Mouse (Mus musculus) right cerebral cortex, postnatal 4 days (tissue): Measurements from ENCODE around the gene Zbtb20.
"Not testable (repeated sequence)": the region's sequence is repeated elsewhere in the genome, so short reads cannot be mapped to it uniquely, and the experiment has no call there.

Source experiments
- DNase-seq: peaks from one replicate; pipeline ENCODE4 v3.0.0-alpha.2; 2022

The Zbtb20 gene

DNA sequence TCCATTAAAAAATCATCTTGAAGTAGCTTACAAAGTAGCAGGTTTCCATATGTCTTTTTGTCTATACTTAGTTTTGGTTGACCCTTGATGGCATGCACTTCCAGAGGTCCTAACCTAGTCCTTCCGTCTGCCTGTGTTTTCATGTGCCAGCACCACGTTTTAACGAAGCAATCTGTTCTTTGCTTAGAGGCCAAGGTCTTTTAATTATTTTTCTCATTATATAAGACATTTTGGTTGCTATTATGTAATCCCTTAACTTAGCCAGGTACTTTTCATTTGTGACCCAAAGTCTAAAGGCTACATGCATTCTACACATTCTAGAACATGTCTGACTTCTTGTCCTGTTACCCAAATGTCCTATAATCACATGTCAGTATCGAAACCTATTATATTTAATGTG, 35.6 kb downstream of the Zbtb20 start:
- DNase-seq, result no peak

DNA sequence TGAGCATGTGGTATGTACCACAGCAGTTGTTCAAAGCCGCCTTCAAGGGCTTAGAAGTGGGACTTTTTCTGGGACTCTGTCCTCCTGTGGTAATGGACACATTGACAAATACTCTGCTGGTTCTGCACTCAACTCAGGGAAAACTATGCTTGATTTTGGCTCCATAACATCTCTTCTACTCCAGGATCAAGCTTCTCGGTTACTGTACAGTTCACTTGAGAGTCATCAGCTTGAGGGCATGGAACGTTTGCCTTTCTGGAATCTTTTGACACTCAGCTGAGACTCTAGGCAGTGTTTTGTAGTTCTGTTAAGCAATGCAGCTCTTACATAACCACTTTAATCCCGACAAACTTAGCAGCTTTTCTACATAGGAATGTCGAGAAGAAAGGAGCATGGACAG, 36.1 kb downstream of the Zbtb20 start:
- no peak for DNase-seq

DNA sequence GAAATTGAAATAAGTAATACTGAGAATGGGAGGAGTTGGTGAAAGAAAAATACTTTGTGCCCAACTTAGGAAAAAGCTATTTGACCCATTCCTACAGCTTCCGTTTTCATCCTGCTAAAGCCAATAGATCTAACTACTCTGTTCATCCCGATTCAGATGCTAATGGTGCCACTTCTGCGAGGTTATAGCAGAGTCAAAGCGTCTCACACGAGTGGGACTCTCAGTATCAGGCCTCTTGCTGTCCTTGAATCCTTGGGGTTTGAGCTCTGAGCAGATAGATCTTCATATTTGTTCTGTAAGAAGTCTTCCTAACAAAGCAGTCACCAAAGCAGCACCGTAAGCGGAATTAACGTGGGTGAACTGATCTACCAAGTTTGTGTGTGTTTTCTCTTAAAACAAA, 37.6 kb downstream of the Zbtb20 start:
- no peak for DNase-seq

DNA sequence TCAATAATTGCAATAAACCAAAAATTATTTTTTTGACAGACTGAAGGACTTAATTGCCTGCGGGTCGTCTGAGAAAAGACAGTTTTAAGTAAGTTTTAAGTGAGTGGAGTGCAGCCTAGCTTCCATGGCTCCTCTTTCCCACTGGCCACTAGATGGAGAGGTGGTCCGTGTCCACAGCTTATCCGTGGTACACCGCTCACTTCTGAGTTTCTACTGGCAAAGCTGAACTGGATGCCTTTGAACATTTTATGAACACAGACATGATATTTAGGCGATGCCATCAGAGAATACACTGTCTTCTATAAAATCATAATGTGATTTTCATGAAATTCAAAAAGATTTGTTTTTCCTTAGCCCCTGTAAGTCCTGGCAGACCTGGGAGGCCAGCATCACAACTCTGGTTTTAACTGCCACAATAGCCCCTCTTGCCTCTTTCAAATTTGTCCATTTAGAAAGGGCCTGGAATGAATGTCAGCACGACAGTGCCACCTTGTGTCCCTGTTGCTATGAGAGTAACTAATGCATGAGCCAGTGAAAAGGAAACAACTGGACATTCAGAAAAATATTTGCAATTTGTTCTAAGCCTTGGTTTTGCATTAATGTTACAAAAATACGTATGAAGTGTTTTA, 38.9 kb downstream of the Zbtb20 start:
- DNase-seq, result peak; percentile 51

DNA sequence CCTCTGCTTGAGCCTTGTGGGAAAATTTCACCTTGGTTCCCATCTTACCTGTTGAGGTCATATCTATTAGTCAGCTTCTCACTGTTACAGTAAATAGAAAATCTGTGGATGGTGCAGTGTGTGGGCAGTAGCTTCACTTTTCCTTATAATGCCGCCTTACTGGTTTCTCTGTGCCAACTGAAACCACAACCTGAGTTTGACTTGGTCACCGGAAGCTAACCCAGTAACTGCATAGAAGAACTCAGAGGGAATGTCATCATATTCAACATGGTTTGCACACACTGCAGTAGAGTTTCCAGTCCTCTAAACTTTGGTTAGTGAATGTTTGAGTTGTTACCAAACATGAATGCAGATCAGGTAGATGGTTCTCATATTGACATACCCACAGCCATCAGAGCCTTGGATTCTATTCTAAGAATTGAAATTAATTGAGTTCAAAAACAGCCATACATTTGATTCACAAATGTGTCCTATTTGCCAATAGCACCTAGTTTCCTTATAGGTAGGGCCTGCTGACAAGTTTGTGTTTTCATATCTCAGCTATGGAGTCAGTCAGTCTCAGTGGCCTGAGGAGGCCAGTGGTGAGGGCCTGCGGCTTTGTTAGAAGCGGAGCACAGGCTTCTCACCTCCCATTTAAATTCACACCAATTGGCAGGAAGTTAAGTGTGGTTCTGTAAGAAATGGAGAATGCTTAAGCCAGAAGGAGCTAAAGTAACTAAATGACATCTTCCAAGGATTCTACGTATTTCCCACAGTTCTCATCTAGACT, 44.5 kb downstream of the Zbtb20 start:
- no peak for DNase-seq

DNA sequence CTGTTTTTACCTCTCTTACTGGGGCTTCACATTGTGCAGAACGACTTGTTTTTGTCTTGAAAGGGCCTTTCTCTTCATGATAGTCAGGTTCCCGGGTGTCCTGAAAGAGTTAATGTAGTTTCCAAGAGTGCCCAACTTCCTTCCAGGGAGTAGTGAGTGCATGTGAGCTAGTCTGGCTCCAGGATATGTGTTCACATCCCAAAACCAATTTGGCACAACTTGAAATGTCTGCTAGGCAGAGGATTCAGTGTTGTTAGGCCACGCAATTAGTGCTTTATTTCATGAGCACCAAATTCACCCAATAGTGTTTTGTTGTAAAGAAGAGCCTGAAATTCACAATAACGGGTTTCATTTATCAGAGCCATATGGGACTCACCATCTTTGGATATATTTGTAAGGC, 45.8 kb downstream of the Zbtb20 start:
- no peak for DNase-seq

DNA sequence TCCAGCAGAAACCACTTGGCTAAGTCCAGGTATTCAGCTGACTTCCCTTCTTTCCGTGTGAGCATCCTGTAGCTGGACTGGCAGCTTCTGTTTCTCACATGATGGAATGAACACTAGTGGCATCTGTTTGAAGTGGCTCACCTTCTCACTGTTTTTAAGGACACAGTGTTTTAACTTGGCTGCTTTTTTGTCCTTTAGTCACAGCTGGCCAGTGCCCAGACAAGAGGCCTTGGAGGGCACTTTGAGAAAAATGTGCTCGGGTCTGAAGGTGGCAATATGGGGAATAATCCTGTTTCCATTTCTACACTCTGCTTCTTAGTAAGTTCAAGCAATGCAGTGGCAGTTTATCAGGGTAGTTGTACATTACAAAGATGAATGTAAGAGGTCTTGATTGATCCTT, 62.5 kb downstream of the Zbtb20 start:
- no peak for DNase-seq

DNA sequence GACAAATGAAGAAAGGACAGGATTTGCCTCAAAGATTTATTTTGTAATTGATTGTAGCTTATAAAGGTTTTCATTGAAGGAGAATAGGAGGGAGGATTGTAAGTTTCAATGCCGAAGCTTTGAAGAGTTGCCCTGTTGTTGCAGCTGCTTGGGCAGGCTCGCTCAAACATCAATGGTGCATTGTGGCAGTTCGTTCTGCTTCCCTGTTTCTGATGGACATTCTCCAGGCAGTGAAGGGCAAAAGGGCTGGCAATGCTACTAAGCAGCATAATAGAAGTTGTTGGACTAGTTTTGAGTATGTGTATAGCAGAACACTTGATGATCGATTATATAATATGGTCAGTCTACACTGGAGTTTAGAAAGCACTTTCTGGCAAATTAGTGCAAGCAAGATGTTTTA, 71.3 kb downstream of the Zbtb20 start:
- DNase-seq, result peak; percentile 3

DNA sequence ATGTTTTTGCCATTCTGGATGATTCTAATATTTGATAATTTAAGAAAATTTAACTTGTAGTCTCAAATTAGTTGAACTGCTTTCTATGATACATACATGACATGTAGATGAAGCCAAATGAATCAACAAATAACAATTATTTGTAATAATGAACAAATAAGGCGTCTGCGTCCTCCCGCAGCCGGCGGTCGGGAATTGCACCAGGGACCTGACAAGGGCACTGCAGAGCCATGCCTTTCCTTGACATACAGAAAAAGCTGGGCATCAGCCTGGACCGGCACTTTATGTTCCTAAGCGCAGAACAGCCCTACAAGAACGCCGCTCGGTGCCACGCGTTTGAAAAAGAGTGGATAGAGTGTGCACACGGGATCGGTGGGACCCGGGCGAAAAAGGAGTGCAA, 79.7 kb downstream of the Zbtb20 start:
- not testable (repeated sequence) for DNase-seq

DNA sequence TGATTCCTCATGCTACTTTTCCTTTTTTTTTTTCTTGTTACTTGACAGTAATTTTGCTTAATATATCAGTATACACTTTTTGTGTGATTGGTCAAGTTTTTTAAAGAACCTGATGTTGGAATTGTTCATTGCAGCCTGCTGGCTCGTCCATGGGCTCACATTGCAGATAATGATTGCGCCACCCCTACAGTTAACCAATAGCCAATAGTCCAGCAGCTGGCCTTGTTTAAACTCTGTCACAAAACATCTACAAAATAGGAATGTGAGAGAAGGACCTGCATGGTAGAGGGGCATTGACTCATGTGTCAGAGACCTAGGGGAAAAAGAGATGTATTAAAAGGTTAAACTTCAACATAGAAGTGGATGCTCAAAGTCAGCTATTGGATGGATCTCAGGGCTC, 97.2 kb downstream of the Zbtb20 start:
- DNase-seq, result no peak

DNA sequence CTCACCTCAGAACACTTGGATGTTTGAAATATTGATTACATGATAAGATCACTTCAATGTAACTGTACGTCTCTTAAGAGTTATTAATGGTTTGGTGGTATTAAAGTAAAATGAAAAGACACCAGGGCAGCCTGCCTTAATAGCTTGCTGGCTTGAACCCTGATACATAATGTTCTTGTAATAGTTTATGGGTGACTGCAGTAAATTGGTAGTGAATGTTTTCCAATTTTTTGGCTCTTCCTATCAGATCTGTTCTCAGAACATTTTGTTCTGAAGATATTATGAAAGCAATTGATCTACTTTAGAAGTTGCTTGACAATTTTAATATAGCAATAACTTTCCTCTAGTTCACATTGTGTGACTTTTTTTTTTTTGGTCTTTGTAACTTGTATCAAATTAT, 123.2 kb downstream of the Zbtb20 start:
- no peak for DNase-seq

DNA sequence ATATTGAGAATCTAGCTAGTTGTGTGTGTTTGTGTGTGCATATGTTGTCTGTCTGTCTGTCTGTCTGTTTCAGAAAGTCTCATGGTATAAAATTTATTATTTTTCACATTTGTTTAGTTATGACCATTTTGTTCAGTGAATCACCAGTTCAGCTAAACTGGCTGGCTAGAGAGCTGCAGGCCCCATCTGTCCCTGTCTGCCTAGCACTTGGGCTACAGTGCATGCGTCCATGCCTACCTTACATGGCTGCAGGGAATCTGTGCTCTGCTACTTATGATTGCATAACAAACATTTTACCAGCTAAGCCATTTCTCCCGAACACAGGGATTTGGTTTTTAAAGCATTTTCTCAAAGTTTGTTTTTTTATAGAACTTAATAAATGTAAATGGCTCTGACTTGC, 150.7 kb downstream of the Zbtb20 start:
- DNase-seq, result no peak

DNA sequence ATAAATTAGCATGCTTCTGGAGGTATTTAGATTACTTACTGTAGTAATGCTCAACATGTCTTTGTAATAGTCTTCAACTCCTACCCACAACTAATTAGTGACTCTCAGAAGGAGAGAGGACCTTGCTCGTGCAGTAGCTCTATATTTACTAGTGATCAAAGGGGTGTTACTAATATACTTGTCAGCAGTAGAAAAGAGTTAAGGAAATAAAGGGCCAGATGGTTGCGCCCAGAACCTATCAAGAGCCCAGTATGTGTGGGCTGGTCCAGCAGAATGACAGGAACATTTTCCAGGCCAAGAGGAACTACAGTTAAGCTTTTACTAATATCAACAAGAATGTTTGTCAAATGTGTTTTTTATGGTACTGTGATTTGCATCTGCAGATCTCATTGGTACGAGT, 153.6 kb downstream of the Zbtb20 start:
- no peak for DNase-seq

DNA sequence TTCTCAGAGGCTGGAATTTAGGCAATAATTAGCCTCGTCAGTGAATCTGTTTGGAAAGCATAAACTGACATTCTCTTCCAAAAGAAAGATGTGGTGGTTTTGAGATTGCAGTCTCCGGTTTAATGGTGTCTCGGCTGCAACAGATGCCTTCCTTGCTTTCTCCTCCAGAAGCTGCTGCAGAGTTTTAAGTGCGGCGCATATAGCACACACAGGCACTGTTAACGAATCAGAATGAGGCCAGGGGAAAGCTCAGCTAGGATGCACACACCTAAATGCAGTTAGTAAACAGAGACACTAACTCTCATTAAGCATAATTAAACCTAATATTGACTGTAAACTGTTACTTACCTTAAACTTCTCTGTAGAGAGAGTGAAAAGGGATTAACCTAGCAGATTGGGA, 160.0 kb downstream of the Zbtb20 start:
- no peak for DNase-seq

DNA sequence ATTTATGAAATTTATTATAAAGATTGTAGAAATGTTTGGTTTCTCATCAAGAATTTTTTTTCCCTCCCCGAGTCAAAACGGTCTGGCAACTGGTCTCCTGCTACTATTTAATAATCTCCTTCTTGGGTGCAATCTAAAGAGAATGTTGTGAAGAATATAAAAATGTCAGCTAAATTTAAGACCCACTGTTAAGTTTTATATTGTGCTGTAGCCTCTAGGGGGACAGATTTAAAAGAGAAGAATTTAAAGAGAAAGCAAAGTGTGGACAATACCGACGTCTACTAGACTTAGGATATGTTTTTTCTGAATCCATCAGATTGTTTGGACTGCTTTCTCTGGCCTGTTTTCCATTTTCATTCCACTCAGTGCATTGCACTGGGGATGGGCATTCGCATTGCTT, 160.8 kb downstream of the Zbtb20 start:
- DNase-seq, result no peak

DNA sequence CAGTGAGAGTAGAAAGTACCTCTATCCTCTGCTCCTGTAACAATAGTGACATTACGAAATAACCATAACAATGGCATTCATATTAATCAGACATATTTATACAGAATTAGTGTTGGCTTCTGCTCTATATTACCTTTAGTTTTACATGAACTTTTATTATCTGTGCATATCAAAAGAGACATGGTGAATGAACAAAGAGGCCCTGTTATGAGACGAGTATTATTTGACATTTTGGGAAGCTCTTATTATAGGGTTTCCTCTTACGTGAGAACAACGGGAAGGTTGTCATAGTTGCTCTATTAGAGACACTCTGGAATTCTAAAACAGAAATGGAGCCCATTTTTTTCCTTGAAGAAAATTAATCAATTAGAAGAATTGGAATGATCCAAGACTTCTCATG, 161.6 kb downstream of the Zbtb20 start:
- DNase-seq, result no peak

DNA sequence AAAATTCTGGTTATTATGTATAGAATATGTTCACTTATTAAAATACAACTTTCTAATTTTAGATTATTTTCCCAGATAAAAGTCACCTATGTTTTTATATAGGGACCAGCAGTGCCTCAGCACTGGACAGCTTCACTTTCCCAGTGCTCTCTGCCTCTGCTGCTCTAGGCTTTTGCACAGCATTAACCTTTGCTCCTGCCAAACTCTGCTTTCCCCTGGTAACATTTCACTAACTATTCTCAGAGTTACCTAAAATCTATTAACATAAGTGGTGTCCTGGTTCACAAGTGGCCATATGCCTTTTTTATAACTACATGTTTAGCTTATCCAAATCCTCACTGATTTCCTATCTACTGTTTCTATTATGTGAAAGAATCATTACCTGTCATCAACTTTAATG, 169.9 kb downstream of the Zbtb20 start:
- no peak for DNase-seq

DNA sequence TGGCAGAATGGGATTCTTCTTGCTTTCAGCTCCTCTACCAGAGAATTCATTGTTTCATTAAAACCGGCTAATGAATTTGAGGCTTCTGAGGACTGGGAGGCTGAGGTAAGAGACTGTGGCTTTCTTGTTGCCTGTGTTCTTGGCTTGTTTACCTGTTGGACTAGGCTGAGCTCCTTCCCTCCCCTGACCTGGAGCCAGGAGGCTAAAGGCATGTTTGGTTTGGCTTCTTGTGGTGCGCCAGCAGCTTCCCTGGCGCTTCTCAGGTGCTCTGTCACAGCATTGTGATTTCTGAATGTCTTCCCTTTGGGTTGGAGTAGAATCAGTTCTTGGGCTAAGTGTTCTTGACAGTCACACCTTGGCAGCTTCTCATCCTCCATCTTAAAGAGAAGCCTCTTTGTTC, 171.0 kb downstream of the Zbtb20 start:
- DNase-seq, result no peak

DNA sequence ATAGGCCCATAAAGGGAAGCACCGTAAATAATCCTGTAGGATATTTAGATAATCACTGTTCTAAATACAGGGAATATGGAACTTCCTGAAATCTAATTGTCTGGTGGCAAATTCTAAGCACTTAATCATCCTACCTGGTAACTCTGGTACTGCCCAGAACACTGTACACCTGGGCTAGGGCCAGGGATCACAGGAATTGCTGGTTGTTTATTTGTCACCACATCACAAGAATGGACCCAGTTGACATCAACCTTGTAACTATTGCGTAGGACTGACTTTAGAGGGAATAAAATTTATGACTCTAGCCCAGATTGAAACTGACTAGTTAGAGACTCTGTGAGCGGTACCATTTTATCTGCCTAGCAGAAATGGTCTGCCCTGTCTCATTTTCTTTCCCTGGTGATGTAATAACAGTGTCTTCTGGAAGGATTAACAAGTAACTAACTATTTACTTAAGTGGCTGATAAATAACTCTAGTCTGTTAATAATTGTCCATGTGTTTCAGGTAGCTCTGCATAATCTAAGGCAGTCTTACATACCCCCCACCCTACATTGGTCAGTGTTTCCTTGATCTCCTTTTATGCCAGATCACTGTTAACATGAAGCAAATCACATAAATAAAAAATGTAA, 194.1 kb downstream of the Zbtb20 start:
- no peak for DNase-seq

DNA sequence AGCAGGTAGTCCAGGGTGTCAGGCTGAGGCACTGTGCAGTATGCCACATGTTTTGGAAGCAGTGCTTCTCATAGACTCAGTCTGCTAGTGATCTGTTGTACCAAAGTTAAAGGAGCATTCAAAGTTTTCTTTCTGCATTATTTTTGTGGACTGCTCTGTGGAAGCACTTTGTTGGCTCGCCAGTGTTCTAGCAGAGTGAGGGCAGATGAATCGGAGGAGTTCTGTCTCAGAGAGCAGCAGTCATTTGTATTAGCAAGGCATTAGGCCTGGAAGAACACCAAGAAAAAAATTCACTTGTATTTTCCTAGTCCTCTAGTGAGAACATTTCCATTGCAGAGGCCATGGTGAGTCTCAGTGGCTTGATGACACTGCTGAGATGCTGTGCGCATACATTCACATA, 196.2 kb downstream of the Zbtb20 start:
- no peak for DNase-seq

DNA sequence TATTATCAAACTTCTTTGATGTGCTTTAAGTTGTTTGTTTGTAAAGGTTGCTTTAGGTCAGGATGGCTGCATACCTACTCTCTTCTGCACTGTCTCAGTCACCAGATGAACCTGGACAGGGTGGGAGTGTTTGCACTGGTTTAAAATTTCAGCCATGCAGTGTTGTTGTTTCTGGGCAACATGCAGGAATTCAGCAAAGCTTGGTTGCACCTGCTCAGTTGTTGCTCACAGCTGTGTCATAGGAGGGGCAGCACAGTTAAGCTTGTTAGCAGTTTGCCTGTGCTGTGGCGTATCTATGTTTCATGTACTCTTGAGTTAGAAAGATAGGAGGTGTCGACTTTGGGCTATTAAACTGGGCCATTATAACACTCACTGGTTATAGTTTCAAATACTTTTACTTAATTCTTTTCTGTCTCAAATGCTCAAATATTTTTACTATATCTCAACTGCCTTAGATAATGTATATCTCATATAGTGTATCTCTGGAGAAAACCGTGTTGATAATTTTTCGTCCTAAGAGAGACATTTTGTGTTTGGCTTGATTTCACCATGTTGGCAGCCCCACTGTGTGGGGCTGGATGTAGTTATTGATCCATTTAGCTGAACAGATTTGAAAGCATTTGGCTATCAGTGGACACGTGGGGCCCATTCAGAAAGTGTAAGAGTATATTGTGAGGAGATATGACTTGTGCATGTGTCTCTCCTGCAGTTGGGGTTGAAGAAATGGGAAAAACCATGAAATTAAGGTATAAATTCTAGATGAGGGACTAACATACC, 197.3 kb downstream of the Zbtb20 start:
- no peak for DNase-seq

DNA sequence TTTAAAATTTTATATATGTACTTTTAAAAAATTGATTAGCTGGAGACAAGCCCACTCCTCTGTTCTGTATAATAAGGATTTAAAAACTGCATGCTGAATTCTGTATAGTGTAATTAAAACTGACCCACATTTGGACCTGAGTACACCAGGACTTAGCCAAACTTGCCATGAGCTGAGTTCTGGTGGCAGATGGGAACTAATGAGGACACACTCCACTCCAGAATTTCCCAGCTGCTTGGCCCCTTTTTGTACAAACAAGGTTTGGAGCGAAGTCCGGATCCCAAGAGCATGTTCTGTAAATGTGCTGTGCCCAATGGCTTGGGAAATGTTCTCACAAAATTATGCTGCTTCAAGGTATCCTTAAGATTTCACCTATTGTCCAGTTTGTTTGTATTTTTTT, 204.7 kb downstream of the Zbtb20 start:
- no peak for DNase-seq

DNA sequence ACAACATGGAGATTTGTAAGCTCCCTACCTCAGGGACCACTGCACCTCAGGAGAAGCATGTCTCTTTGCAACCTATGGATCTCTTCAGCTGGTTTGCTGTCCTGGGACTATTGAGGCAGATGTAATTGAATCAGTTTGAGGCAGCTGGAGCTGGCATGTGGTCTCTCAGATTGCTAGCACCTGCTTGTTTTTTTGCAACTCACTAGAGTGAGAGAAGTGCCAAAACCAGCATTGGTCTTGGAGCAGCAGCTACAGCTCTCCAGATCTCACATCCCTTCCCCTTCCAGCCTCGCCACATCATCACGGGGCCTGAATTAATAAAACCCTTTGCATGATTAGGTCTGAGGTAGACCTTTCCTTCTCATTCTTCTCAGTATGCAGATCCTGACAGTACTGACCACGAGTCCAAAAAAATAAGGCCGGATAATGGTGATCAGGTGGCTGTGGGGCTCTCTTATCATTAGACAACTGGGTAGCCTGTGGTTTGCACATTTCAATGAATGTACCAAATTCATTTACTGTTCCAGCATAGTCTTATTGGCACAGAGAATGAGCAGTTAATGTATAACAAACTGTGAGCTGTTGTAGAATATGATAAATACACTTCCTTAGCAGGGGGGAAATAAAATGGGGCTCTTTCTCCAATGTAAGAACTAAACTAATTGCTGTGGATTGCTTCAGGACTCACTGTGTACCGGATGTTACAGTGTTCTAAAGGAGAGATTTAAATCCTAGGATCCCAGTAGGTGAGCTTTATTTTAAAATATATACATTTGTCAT, 205.4 kb downstream of the Zbtb20 start:
- DNase-seq, result no peak
